Mouse (Mus musculus) urinary bladder, postnatal 0 days (tissue): ENCODE measurements around the gene Gm21761. TPM values are rescaled to one million over a fixed set of nuclear protein-coding genes. Genes with fewer than 3 reads are reported as not detected.

Experiments used
- polyA plus RNA-seq: library from polyadenylated mRNA; unstranded; fragments of >200 nt; fragmentation: Nextera tagmentation; extraction: Ambion mirVana; gene quantifications from 2 replicates; pipeline ENCODE4 v1.2.1, GENCODE M21; 2015

Gm21761 gene
- polyA plus RNA-seq = not detected in 2 replicates

GRCm38 (mm10) chr13:119929172-119929571 lies at the start of gene Gm21761:
Gene Gm21761 (minus strand): TSS chr13:119929272.

GRCm38 (mm10) chr13:119950706-119951105 lies 21.6 kb upstream of the Gm21761 start, which contains the start of gene B020031M17Rik:
Gene B020031M17Rik (minus strand): TSS chr13:119950806.

GRCm38 (mm10) chr13:119894685-119895084 lies 34.4 kb downstream of the Gm21761 start, which contains the start of gene Tcstv1:
Gene Tcstv1 (minus strand): TSS chr13:119894785.

Other genes starting within 250 kb of the Gm21761 start
- 130 and 305 TPM in 2 replicates for gene Hmgcs1, start 238.9 kb downstream of the Gm21761 start, polyA plus RNA-seq
- gene Nim1k, start 173.4 kb downstream of the Gm21761 start, polyA plus RNA-seq = 0.31 and 0.39 TPM in 2 replicates
- gene Zfp131, start 138.4 kb downstream of the Gm21761 start, polyA plus RNA-seq = 17.9 and 22.7 TPM in 2 replicates
- gene AF067063, start 99.1 kb downstream of the Gm21761 start, polyA plus RNA-seq = not detected in 2 replicates
- not detected in 2 replicates for gene D13Ertd608e, start 93.3 kb downstream of the Gm21761 start, polyA plus RNA-seq
- not detected in 2 replicates for gene Tcstv1, start 34.5 kb downstream of the Gm21761 start, polyA plus RNA-seq
- not detected in 2 replicates for gene B020031M17Rik, start 21.5 kb upstream of the Gm21761 start, polyA plus RNA-seq
- not detected in 2 replicates for gene Gm36079, start 97.7 kb upstream of the Gm21761 start, polyA plus RNA-seq
- 0.17 and 0.54 TPM in 2 replicates for gene Gm21188, start 122.9 kb upstream of the Gm21761 start, polyA plus RNA-seq
- not detected in 2 replicates for gene Gm20767, start 211.0 kb upstream of the Gm21761 start, polyA plus RNA-seq
- gene Gm21818, start 243.2 kb upstream of the Gm21761 start, polyA plus RNA-seq = not detected in 2 replicates